Mouse (Mus musculus) cerebellum, adult 8-10 months (tissue): ENCODE data around the gene Zbtb44.
A peak's percentile ranks its signal among the peaks of the same experiment; 100 is the strongest.

Experiments
- DNase-seq: peaks from one replicate; pipeline ENCODE4 v3.0.0; 2022

The Zbtb44 gene

GRCm38 (mm10) chr9:31072256-31072655 lies 41.8 kb downstream of the Zbtb44 start:
- no peak for DNase-seq

- DNase-seq: no peak
These were observed 43.4 kb downstream of the Zbtb44 start for GRCm38 (mm10) chr9:31073797-31074196.

- no peak for DNase-seq
These were observed 44.4 kb downstream of the Zbtb44 start for GRCm38 (mm10) chr9:31074836-31075235.

GRCm38 (mm10) chr9:31080726-31081125 lies 50.3 kb downstream of the Zbtb44 start:
- DNase-seq: no peak

- peak; percentile 77 for DNase-seq
These were observed 51.7 kb downstream of the Zbtb44 start for GRCm38 (mm10) chr9:31082054-31082666.

- DNase-seq: no peak
These were observed 52.3 kb downstream of the Zbtb44 start for GRCm38 (mm10) chr9:31082771-31083170.

GRCm38 (mm10) chr9:31085556-31085955 lies 55.1 kb downstream of the Zbtb44 start:
- DNase-seq: no peak

GRCm38 (mm10) chr9:31086085-31086753 lies 55.8 kb downstream of the Zbtb44 start:
- peak; percentile 52 for DNase-seq

GRCm38 (mm10) chr9:31086754-31087145 lies 56.3 kb downstream of the Zbtb44 start:
- no peak for DNase-seq

GRCm38 (mm10) chr9:31087466-31087865 lies 57.0 kb downstream of the Zbtb44 start:
- DNase-seq: no peak

- no peak for DNase-seq
These were observed 57.7 kb downstream of the Zbtb44 start for GRCm38 (mm10) chr9:31088116-31088515.

- DNase-seq: no peak
These were observed 58.4 kb downstream of the Zbtb44 start for GRCm38 (mm10) chr9:31088883-31089282.

- no peak for DNase-seq
These were observed 59.1 kb downstream of the Zbtb44 start for GRCm38 (mm10) chr9:31089541-31089940.

- DNase-seq: peak; percentile 35
These were observed 59.9 kb downstream of the Zbtb44 start for GRCm38 (mm10) chr9:31090081-31091023.

- DNase-seq: peak; percentile 38
These were observed 60.7 kb downstream of the Zbtb44 start for GRCm38 (mm10) chr9:31091162-31091581.

GRCm38 (mm10) chr9:31092111-31092832 lies 61.8 kb downstream of the Zbtb44 start:
- DNase-seq: no peak

GRCm38 (mm10) chr9:31092833-31093195 lies 62.4 kb downstream of the Zbtb44 start:
- DNase-seq: no peak

- no peak for DNase-seq
These were observed 66.9 kb downstream of the Zbtb44 start for GRCm38 (mm10) chr9:31097088-31098082.

GRCm38 (mm10) chr9:31098118-31098517 lies 67.7 kb downstream of the Zbtb44 start:
- DNase-seq: no peak

GRCm38 (mm10) chr9:31108464-31108863 lies 78.0 kb downstream of the Zbtb44 start:
- DNase-seq: no peak

- no peak for DNase-seq
These were observed 85.1 kb downstream of the Zbtb44 start for GRCm38 (mm10) chr9:31115586-31115985.

- no peak for DNase-seq
These were observed 86.6 kb downstream of the Zbtb44 start for GRCm38 (mm10) chr9:31117088-31117487.
